Mouse (Mus musculus) ES-E14 (cell line): ENCODE measurements around the gene Iqch.

ENCODE experiments used
- CHD2 ChIP-seq: IDR thresholded peaks from 2 replicates; pipeline ENCODE4 v1.6.1; 2014; ENCODE audit warnings: mild to moderate bottlenecking, low read depth, low read length, inconsistent platforms
- HCFC1 ChIP-seq: IDR thresholded peaks from 2 replicates; pipeline ENCODE4 v1.6.1; 2012; ENCODE audit warnings: low read length, inconsistent platforms, borderline replicate concordance; ENCODE audit not compliant: insufficient read depth
- MAFK ChIP-seq: IDR thresholded peaks from 2 replicates; pipeline ENCODE4 v1.6.1; 2014; ENCODE audit warnings: mild to moderate bottlenecking, low read depth, low read length, inconsistent platforms; ENCODE audit not compliant: insufficient read depth
- ZC3H11A ChIP-seq: IDR thresholded peaks from 2 replicates; pipeline ENCODE4 v1.6.1; 2012; ENCODE audit warnings: low read depth, mild to moderate bottlenecking, inconsistent platforms, low read length, borderline replicate concordance
- ZNF384 ChIP-seq: IDR thresholded peaks from 2 replicates; pipeline ENCODE4 v1.6.1; 2012; ENCODE audit warnings: low read depth, low read length, inconsistent platforms

GRCm38 (mm10) chr9:63380326-63380725, 222.0 kb downstream of the Iqch start:
- TF ChIP-seq ZNF384 (no peak), MAFK (no peak), CHD2 (no peak), HCFC1 (no peak), ZC3H11A (no peak)
